Mouse (Mus musculus) midbrain, embryonic 14.5 days (tissue): ENCODE results near the gene Pvalb. TPM values are rescaled to one million over a fixed set of nuclear protein-coding genes. Genes with fewer than 3 reads are reported as not detected.

Experiments used
- ATAC-seq: fragments of 200-750 bp; cut with Nextera tagmentation; 2 replicates; pipeline ENCODE4 v1.8.0; 2017; ENCODE audit warnings: moderate number of reproducible peaks, moderate library complexity; ENCODE audit not compliant: low FRiP score, low TSS enrichment
- DNase-seq: peaks from one replicate; pipeline ENCODE4 v3.0.0-alpha.2; 2015
- H3K27ac ChIP-seq: fragments of 300-500 bp; sonication (generic); replicated peaks from 2 replicates; pipeline ENCODE4 v1.5.1; 2014; ENCODE audit warnings: mild to moderate bottlenecking, low read depth, low read length, moderate library complexity
- H3K27me3 ChIP-seq: fragments of 300-500 bp; sonication (generic); 2 replicates; pipeline ENCODE4 v1.6.1; 2014; ENCODE audit warnings: low read length, control low read depth, mixed read lengths; ENCODE audit not compliant: control insufficient read depth, insufficient read depth
- H3K36me3 ChIP-seq: fragments of 300-500 bp; sonication (generic); 2 replicates; pipeline ENCODE4 v1.6.1; 2014; ENCODE audit warnings: low read length, control low read depth; ENCODE audit not compliant: control insufficient read depth, insufficient read depth
- H3K4me1 ChIP-seq: fragments of 300-500 bp; sonication (generic); 2 replicates; pipeline ENCODE4 v1.6.1; 2014; ENCODE audit warnings: mild to moderate bottlenecking, antibody characterized with exemption, low read length, control low read depth; ENCODE audit not compliant: control insufficient read depth, insufficient read depth
- H3K4me2 ChIP-seq: fragments of 300-500 bp; sonication (generic); 2 replicates; pipeline ENCODE4 v1.6.1; 2014; ENCODE audit warnings: mild to moderate bottlenecking, low read length, moderate library complexity
- H3K4me3 ChIP-seq: fragments of 300-500 bp; sonication (generic); replicated peaks from 2 replicates; pipeline ENCODE4 v1.5.1; 2014; ENCODE audit warnings: low read depth, low read length
- H3K9ac ChIP-seq: fragments of 300-500 bp; sonication (generic); replicated peaks from 2 replicates; pipeline ENCODE4 v1.6.1; 2014; ENCODE audit warnings: mild to moderate bottlenecking, low read length, moderate library complexity
- H3K9me3 ChIP-seq: fragments of 300-500 bp; sonication (generic); 2 replicates; pipeline ENCODE4 v1.6.1; 2016; ENCODE audit warnings: low read length, control low read depth, mixed read lengths; ENCODE audit not compliant: control insufficient read depth
- WGBS: fragments of 180-500 bp; shearing (Covaris S2); extraction: QIAGEN DNeasy Blood & Tissue Kit; methylation state at CpG from one replicate; pipeline ENCODE4 v1.1.7; 2014; 5-methylcytosine and 5-hydroxymethylcytosine counted together
- polyA plus RNA-seq: library from polyadenylated mRNA; unstranded; fragments of >200 nt; fragmentation: Nextera tagmentation; extraction: Ambion mirVana; gene quantifications from 2 replicates; pipeline ENCODE4 v1.2.1, GENCODE M21; 2014

Pvalb gene
- polyA plus RNA-seq, 1 experiment from 2014 or later: 7.2 TPM

DNA sequence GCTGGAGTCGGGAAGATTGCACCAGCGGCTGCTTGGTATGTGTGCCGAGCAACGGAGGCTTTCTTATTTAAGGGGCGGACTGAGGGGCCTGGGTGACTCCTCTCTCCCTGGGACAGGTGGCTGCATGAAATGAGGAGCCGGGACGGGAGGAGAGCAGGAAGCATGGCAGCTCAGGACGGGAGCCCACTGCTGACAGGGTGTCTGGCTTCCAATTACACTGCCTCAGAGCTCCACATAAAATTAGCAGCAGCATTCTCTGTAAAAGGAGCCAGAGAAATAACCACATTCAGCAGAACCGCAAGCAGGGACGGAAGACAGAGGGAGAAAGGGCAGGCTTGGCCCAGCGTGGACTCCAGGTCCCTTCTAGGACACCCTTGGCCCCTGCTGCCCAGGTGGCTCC is 35.1 kb upstream of the Pvalb start:
- Histone ChIP-seq H3K27me3 (no peaks in the 10 kb centered on the region; the same call in 1 of the 2 replicates), H3K4me1 (no peaks in the 10 kb centered on the region), H3K36me3 (no peaks in the 10 kb centered on the region), H3K9me3 (no peaks in the 10 kb centered on the region), H3K9ac (no peak overlapping the region), H3K27ac (no peak overlapping the region), H3K4me2 (no peak overlapping the region), H3K4me3 (no peak overlapping the region)
- 53% methylated on average over 11 of the region's 11 CpGs for WGBS
- ATAC-seq (no peak), DNase-seq (no peak)

DNA sequence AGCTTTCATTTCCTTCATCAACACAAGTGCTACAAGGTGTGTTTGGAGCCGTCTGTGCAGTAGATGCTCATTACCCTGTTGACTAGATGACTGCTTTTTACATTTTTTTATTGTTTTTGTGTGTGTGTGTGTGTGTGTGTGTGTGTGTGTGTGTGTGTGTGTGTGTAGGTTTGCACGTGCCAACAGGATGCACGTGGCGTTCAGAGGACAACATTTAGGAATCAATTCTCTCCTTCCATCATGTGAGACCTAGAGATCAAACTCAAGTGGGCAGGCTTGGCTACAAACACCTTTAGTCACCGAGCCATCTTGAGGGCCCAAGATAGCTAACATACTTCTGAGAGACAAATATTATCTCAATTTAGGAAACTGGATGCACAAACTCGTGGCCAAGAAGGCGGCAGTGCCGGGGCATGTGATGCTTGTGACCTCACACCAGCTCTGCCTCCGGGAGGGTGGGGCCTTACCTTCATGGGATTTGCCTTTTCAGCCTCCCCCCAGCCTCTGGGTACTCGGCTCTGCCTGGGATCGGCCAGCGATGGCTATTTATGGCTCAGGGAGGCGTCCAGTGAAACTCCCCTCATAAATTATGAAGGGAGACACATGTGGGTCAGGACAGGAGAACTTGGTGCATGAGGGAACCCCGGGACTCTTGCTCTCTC is 33.9 kb upstream of the Pvalb start:
- no peaks in the 10 kb centered on the region for H3K4me1 ChIP-seq
- no peak overlapping the region for H3K27ac ChIP-seq
- WGBS: 79% methylated on average over 14 of the region's 14 CpGs

DNA sequence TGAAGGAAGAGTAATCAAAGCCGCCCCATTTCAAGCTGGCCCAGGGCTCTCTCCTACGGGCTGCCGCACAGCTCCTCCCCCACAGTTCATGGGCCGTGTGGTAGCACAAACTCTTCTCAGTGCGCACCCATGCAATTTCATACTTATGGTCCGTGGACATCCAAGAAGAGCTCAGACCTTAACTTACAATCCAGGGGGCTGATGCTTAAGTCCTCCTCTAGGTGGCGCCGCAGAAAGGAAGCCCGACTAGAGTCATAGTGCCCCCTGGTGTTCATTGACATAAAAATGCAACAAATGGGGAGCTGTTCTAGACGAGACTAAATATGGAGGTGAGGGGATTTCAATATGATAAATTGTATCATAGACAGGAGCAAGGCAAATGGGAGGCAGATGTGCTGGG is 33.3 kb upstream of the Pvalb start:
- no peak overlapping the region for H3K4me2 ChIP-seq
- peak; percentile 88 for DNase-seq
- H3K9ac ChIP-seq: no peak overlapping the region
- no peak overlapping the region for H3K4me3 ChIP-seq
- no peak for ATAC-seq
- 22% methylated on average over 10 of the region's 10 CpGs for WGBS
- H3K27me3 ChIP-seq: no peaks in the 10 kb centered on the region; the same call in 1 of the 2 replicates
- H3K9me3 ChIP-seq: no peaks in the 10 kb centered on the region
- H3K36me3 ChIP-seq: no peaks in the 10 kb centered on the region
- H3K27ac ChIP-seq: no peak overlapping the region
- no peaks in the 10 kb centered on the region for H3K4me1 ChIP-seq

More for the DNA sequence above, 33.9 kb upstream of the Pvalb start:
- Histone ChIP-seq H3K27me3 (no peaks in the 10 kb centered on the region; the same call in 1 of the 2 replicates), H3K4me2 (no peak overlapping the region), H3K4me3 (no peak overlapping the region), H3K9me3 (no peaks in the 10 kb centered on the region), H3K36me3 (no peaks in the 10 kb centered on the region), H3K9ac (no peak overlapping the region)
- DNase-seq (no peak), ATAC-seq (no peak)

DNA sequence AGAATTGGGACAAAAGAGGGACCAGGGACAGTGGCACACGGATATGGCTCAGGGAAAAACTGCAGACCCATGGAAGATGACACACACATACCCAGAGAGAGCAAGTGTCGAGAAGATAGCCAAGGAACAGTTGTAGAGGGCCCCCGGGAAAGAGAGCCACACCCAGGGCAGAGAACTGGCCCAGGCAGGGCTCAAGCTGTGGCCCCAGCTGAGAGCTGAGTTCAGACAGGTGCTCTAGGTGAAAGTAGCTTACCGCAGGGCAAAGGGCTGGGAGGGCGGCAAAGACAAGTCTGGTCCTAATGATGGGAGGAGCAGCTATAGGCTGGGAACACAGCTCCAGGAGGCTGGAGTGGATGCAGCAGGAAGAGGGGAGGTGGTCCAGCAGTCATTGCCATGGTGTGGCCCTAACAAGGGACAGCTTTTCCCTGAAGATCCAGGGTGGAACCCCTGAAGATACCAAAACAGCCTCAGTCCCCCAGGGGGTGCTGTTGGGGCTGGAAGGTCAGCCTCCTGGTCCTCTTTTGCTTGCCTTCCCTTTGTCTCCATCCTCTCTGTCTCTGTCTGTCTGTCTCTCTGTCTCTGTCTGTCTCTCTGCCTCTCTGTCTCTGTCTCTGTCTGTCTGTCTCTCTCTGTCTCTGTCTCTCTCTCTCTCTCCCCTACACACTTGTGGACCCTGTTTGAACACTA is 28.8 kb upstream of the Pvalb start:
- WGBS: 75% methylated on average over 5 of the region's 5 CpGs
- Histone ChIP-seq H3K4me1 (no peaks in the 10 kb centered on the region), H3K9me3 (no peaks in the 10 kb centered on the region), H3K4me3 (no peak overlapping the region), H3K27me3 (no peaks in the 10 kb centered on the region; the same call in 1 of the 2 replicates), H3K36me3 (no peaks in the 10 kb centered on the region), H3K9ac (no peak overlapping the region), H3K4me2 (no peak overlapping the region), H3K27ac (no peak overlapping the region)
- no peak for DNase-seq
- no peak for ATAC-seq

DNA sequence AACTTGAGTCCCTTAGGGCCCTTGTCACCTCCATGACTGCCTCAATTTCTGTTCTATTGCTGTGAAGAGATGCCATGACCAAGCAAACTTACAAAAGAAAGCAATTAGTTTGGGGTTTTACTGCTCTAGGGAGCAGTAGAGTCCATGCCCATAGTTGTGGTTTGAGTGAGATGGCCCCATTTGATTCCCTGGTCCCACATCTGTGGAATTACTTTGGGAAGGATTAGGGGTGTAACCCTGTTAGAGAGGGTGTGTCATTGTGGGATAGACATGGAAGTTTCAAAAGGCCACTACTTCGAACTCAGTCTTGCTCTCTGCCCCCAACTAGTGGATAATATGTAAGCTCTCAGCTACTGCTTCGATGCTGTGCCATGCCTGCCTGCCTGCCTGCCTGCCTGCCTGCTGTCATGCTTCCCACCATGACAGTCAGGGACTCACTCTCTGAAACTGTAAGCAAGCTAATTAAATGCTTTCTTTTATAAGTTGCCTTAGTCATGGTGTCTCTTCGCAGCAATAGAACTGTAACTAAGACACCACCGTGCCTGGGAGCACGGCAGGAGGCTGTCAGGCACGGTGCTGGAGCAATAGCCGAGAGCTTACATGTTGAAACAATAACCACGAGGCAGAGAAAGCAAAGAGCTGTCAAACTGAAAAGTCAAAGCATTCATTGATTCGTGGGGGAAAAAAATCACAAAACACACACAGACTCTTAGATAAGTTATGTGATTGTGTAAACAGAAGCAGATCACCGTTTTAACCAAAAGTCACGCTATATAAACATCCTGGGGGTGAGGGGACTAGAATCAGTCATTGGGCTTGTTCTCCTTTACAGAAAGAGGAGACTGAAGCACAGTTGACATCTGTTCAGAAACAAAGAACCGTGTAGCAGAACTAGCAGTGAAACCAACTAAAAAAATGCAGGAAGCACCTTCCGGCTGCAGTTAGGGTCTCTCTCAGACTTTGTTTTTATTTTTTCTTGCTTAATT is 25.4 kb upstream of the Pvalb start:
- Histone ChIP-seq H3K9me3 (no peaks in the 10 kb centered on the region), H3K27me3 (no peaks in the 10 kb centered on the region), H3K27ac (no peak overlapping the region), H3K4me3 (no peak overlapping the region), H3K36me3 (no peaks in the 10 kb centered on the region), H3K4me1 (no peaks in the 10 kb centered on the region), H3K4me2 (peak overlapping the region; percentile 23), H3K9ac (no peak overlapping the region)
- WGBS: 15% methylated on average over 13 of the region's 13 CpGs
- DNase-seq: peak; percentile 60
- ATAC-seq: peak; percentile 50; the same call in 1 of the 2 replicates

DNA sequence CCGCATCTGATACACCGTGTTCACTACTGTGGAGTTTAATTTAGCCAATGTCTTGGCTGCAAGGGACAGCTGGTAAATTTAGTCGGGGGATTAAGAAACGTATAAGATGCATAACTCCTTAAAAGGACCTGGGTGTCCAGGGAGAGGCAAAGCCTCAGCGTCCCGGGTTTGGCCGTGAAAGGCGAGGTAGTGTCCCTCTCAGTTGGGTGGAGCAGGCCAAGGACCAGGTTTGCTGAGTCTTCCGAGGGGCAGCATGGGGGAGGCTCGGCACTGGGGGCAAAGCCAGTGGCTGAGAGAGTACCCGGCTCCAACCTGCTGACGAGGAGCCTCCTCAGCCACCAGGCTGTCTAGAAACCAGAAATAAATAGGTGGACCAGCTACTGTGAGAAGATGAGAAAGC is 21.6 kb upstream of the Pvalb start:
- H3K27me3 ChIP-seq: no peaks in the 10 kb centered on the region
- no peaks in the 10 kb centered on the region for H3K36me3 ChIP-seq
- H3K27ac ChIP-seq: no peak overlapping the region
- no peaks in the 10 kb centered on the region for H3K9me3 ChIP-seq
- no peak for ATAC-seq
- H3K4me2 ChIP-seq: no peak overlapping the region
- WGBS: 84% methylated on average over 12 of the region's 12 CpGs
- no peak overlapping the region for H3K9ac ChIP-seq
- H3K4me3 ChIP-seq: no peak overlapping the region
- DNase-seq: no peak
- no peaks in the 10 kb centered on the region for H3K4me1 ChIP-seq

DNA sequence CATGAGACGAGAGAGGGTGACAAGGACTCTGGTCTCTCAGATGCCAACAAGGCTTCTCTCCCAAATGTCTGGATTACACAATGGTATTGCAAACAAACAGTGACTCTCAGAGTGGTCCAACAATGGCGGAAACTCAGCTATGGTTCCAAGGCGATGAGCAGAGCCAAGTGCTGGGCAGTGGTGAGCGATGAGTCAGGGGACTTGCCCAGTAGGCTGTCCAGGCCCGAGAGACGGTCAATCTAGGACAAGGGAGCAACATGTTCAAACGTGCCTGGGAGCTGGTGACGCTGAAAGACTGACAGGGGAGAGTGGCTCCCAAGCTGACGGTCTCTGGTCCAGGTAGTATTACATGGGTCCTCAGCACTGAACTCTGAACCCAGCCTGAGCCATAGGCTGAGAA is 9.1 kb upstream of the Pvalb start:
- DNase-seq: no peak
- Histone ChIP-seq H3K4me2 (no peak overlapping the region), H3K4me3 (no peak overlapping the region), H3K9me3 (no peaks in the 10 kb centered on the region), H3K9ac (no peak overlapping the region), H3K27ac (no peak overlapping the region), H3K4me1 (no peaks in the 10 kb centered on the region), H3K27me3 (no peaks in the 10 kb centered on the region), H3K36me3 (no peaks in the 10 kb centered on the region)
- 82% methylated on average over 9 of the region's 9 CpGs for WGBS
- ATAC-seq: no peak

DNA sequence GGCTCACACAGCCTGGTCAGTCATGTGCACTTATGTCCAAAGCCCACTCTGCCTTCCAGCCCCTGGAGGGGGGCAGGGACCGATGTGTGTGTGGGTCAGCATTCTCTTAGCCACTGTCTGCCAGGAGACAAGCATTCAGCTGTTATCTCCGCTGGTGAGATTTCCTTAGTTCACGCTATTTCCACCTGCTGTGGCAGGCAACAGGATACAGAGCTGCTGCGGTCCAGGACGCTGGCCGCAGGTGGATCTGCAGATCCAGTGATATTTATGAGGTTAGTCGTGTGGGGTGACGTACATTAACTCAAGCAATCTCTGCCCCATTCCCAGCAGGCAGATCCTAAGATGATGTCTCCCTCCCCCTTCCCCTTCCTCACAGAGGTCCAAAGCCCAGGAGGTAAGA is 5.2 kb upstream of the Pvalb start:
- ATAC-seq: no peak
- Histone ChIP-seq H3K27ac (no peak overlapping the region), H3K27me3 (no peaks in the 10 kb centered on the region), H3K36me3 (no peaks in the 10 kb centered on the region), H3K9me3 (no peaks in the 10 kb centered on the region), H3K4me1 (no peaks in the 10 kb centered on the region), H3K4me3 (no peak overlapping the region), H3K9ac (no peak overlapping the region), H3K4me2 (no peak overlapping the region)
- WGBS: 85% methylated on average over 8 of the region's 8 CpGs
- no peak for DNase-seq
